Mouse (Mus musculus): Measurements from ENCODE around the gene Gm26661. TPM values are rescaled to one million over a fixed set of nuclear protein-coding genes. Genes with fewer than 3 reads are reported as not detected.

Gm26661 gene
- not detected in 2 replicates for polyA plus RNA-seq (2012; rRNA removed)

DNA sequence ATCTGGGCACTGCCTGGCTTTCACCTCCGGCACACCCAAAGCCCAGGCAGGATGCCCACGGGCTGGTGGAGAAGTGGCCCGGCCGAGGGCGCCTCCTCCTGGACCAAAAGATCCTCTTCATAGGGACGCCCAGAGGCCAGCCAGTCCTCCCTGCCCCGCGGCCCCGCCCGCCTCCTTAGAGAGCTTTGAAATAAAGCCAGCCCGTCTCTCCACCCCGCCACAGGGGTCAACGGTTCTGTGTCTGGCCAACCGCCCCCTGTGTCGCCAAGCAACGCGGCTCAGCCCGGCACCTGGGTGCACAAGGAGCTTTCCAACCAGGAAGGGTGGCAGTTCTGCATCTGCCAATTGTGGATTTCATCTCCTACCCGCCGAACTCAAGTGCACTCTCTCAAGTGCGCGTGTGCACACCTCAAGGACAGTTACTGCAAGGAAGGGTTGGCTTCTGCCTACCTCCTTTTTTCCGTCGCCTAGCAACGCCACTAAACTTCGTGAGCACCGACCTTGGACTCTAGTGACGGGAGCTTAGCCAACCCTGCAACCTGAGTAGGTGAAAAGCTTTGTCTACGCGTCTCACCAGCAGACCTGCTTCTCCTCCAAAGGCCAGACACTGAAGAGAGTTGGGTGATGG is at the start of gene Gm26661:
Gm26661 (plus strand) TSS at position 56 of the 628 bp plus-strand sequence.

DNA sequence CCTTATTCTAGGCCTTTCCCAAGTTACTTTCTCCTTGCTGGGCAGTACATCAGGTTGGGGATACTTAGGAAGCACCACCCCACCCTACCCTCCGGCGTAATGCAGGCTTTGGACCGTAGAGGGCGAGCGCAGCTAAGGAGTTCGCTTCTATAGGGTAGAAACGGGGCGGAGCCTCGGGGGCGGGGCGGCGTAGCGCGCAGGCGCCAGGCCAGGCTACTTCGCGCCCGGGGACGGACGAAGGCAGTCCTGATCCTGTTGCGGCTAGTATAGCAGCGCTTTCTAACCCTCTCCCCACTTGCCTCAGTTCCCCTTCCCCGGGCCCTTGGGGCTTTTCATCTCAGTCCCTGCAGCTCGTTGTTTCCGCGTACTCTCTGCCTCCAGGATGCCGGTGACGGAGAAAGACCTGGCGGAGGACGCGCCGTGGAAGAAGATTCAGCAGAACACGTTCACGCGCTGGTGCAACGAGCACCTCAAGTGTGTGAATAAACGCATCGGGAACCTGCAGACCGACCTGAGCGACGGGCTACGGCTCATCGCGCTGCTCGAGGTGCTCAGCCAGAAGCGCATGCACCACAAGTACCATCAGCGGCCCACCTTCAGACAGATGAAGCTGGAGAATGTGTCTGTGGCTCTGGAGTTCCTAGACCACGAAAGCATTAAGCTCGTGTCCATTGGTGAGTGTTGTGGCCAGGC is 26.5 kb downstream of the Gm26661 start, which contains the start of gene Flnb:
Flnb (plus strand) TSS at position 188 of the 693 bp plus-strand sequence.

Other genes starting within 250 kb of the Gm26661 start
- gene Gm3558, start 223.0 kb upstream of the Gm26661 start, polyA plus RNA-seq (2012; rRNA removed), result not detected in 2 replicates
- gene Gm10338, start 196.0 kb upstream of the Gm26661 start, polyA plus RNA-seq (2012; rRNA removed), result not detected in 2 replicates
- gene Gm10128, start 147.6 kb upstream of the Gm26661 start, polyA plus RNA-seq (2012; rRNA removed), result not detected in 2 replicates
- 11.4 and 19.7 TPM in 2 replicates for gene Flnb, start 26.4 kb downstream of the Gm26661 start, polyA plus RNA-seq (2012; rRNA removed)
- not detected in 2 replicates for gene Gm45521, start 165.7 kb downstream of the Gm26661 start, polyA plus RNA-seq (2012; rRNA removed)
- gene Dnase1l3, start 203.0 kb downstream of the Gm26661 start, polyA plus RNA-seq (2012; rRNA removed), result 2.1 and 3.4 TPM in 2 replicates
- gene Abhd6, start 211.3 kb downstream of the Gm26661 start, polyA plus RNA-seq (2012; rRNA removed), result 14.6 and 15.5 TPM in 2 replicates

Data from stomach, adult 2 months (tissue).